Mouse (Mus musculus) MEL (cell line): ENCODE measurements around the gene Prdx6b.

Experiments used
- CHD1 ChIP-seq: IDR thresholded peaks from 2 replicates; pipeline ENCODE4 v1.6.1; 2012; ENCODE audit warnings: low read depth, mild to moderate bottlenecking, inconsistent platforms, low read length, improper control_type of control experiment
- CHD2 ChIP-seq: IDR thresholded peaks from 2 replicates; pipeline ENCODE4 v1.6.1; 2011; ENCODE audit warnings: low read length, improper control_type of control experiment

DNA sequence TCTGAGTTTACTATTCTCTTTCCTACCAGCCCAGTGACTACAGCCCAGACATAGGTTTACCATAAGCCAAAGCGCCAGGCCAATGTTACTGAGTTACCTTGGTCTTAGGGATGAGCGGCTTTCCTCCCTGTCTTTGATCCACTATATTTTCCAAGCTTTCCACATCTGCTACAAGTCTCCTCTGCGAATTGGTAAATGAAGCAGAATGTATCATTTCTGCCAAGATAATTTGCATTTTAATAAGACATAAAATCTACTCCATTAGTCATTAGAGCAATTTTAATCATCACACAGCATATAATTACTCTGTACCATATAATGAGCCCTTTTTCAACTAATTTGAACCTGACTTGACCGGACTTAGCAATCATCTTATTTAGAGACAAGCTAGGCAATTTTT lies 5.9 kb upstream of the Prdx6b start:
- TF ChIP-seq CHD2 (no peak), CHD1 (no peak)
